Mouse (Mus musculus) C2C12 (cell line): Measurements from ENCODE around the gene Ptma. TPM values are rescaled to one million over a fixed set of nuclear protein-coding genes. Genes with fewer than 3 reads are reported as not detected.

Experiments
- H3K27me3 ChIP-seq: one replicate; pipeline ENCODE4 v1.6.1; 2011; ENCODE audit not compliant: control insufficient read depth, insufficient read depth, insufficient read length
- H3K36me3 ChIP-seq: one replicate; pipeline ENCODE4 v1.6.1; 2011; ENCODE audit not compliant: control insufficient read depth, insufficient read depth
- H3K4me3 ChIP-seq: one replicate; pipeline ENCODE4 v1.5.1; 2011; ENCODE audit warnings: mild to moderate bottlenecking, control low read depth; ENCODE audit not compliant: poor library complexity, insufficient read depth, severe bottlenecking
- H3K79me2 ChIP-seq: one replicate; pipeline ENCODE4 v1.6.1; 2011; ENCODE audit not compliant: control insufficient read depth, insufficient read depth
- H3K79me3 ChIP-seq: one replicate; pipeline ENCODE4 v1.6.1; 2011; ENCODE audit warnings: low read depth, control low read depth
- H3ac ChIP-seq: one replicate; pipeline ENCODE3; 2011; ENCODE audit warnings: low read depth; ENCODE audit not compliant: control insufficient read depth, insufficient read length
- CEBPB ChIP-seq: IDR thresholded peaks from one replicate; pipeline ENCODE4 v1.6.1; 2011; ENCODE audit warnings: low read depth, mild to moderate bottlenecking, control low read depth, moderate library complexity
- CTCF ChIP-seq: IDR thresholded peaks from one replicate; pipeline ENCODE4 v1.5.1; 2011; ENCODE audit not compliant: control insufficient read depth, insufficient read depth, insufficient read length
- FOSL1 ChIP-seq: IDR thresholded peaks from one replicate; pipeline ENCODE4 v1.8.0; 2011; ENCODE audit warnings: mild to moderate bottlenecking, low read length; ENCODE audit not compliant: poor library complexity, insufficient read depth, severe bottlenecking
- MAX ChIP-seq: IDR thresholded peaks from one replicate; pipeline ENCODE4 v1.6.1; 2011; ENCODE audit warnings: mild to moderate bottlenecking, control low read depth
- MYOD1 ChIP-seq: IDR thresholded peaks from one replicate; pipeline ENCODE4 v1.6.1; 2011; ENCODE audit warnings: low read depth; ENCODE audit not compliant: control insufficient read depth, insufficient read length
- MYOG ChIP-seq: IDR thresholded peaks from one replicate; pipeline ENCODE4 v1.6.1; 2011; ENCODE audit not compliant: control insufficient read depth, insufficient read length; ENCODE audit errors: extremely low read depth
- USF1 ChIP-seq: IDR thresholded peaks from one replicate; pipeline ENCODE4 v1.6.1; 2011; ENCODE audit warnings: low read depth, mild to moderate bottlenecking, control low read depth, moderate library complexity
- polyA plus RNA-seq: library from polyadenylated mRNA; unstranded; fragments of >200 nt; fragmentation: generic; extraction: Trizol; gene quantifications from one replicate; pipeline ENCODE4 v1.2.1, GENCODE M21; 2012; ENCODE audit warnings: missing spikeins

Gene Ptma
- polyA plus RNA-seq, 1 experiment = 2,542 TPM

DNA sequence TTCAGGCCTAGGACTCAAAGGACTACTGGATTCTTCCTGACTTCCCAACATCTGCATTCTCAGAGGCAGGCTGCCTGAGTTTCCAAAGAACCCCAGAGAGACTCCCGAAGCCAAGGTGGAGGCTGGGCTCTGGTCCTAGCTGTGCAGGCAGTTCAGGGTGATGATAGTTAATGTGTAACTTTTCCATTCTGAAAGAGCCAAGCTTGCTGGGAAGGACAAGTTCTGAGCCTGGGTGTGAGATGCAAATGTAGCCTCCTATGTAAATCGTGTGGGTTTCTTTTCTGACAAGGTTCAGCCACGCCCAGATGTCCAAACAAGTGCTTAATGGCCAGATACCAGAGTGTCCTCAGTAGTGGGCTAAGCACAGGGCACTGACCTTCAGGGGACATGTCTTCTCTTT lies 28.5 kb upstream of the Ptma start:
- no peak for TF ChIP-seq FOSL1
- no peak for TF ChIP-seq MYOG
- TF ChIP-seq MAX = no peak
- TF ChIP-seq CEBPB = no peak
- TF ChIP-seq USF1 = no peak
- TF ChIP-seq CTCF = no peak
- no peak for TF ChIP-seq MYOD1

GRCm38 (mm10) chr1:86498611-86499010 lies 27.9 kb upstream of the Ptma start:
- TF ChIP-seq CEBPB = no peak
- no peak for TF ChIP-seq USF1
- no peak for TF ChIP-seq MYOD1
- no peak for TF ChIP-seq FOSL1
- TF ChIP-seq MAX = no peak
- no peak for TF ChIP-seq CTCF
- TF ChIP-seq MYOG = no peak
- no peak overlapping the region for H3ac ChIP-seq
- no peaks in the 10 kb centered on the region for H3K79me3 ChIP-seq
- H3K4me3 ChIP-seq = no peak overlapping the region
- no peaks in the 10 kb centered on the region for H3K27me3 ChIP-seq
- no peaks in the 10 kb centered on the region for H3K79me2 ChIP-seq
- no peaks in the 10 kb centered on the region for H3K36me3 ChIP-seq

More for the DNA sequence above, 28.5 kb upstream of the Ptma start:
- Histone ChIP-seq H3K79me3 (no peaks in the 10 kb centered on the region), H3K27me3 (no peaks in the 10 kb centered on the region), H3K4me3 (no peak overlapping the region), H3ac (no peak overlapping the region), H3K36me3 (no peaks in the 10 kb centered on the region), H3K79me2 (no peaks in the 10 kb centered on the region)

DNA sequence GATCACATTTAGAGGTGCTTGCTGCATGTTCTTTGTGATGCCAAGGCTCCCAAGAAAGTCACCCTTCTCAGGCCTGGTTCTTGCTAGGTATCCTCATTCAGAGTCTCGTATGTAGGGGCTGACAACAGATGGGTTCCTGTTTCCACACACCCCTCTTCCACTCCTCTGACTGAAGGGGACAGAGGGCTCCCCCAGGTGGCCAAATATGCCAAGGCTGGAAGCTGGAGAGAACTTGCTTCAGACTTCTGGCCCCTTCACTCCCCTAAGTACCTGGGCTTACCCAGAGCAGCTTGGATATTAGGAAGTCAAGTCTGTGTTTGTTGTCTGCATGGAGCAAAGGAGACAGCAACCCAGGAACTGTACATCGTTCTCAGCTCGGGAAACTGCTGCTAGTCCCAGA lies 26.6 kb upstream of the Ptma start:
- H3K4me3 ChIP-seq = no peak overlapping the region
- H3K79me2 ChIP-seq = no peaks in the 10 kb centered on the region
- no peak overlapping the region for H3ac ChIP-seq
- H3K36me3 ChIP-seq = no peaks in the 10 kb centered on the region
- no peaks in the 10 kb centered on the region for H3K27me3 ChIP-seq
- no peak for TF ChIP-seq CEBPB
- TF ChIP-seq MYOD1 = no peak
- TF ChIP-seq FOSL1 = no peak
- no peak for TF ChIP-seq CTCF
- no peak for TF ChIP-seq USF1
- no peak for TF ChIP-seq MYOG
- TF ChIP-seq MAX = no peak
- no peaks in the 10 kb centered on the region for H3K79me3 ChIP-seq

DNA sequence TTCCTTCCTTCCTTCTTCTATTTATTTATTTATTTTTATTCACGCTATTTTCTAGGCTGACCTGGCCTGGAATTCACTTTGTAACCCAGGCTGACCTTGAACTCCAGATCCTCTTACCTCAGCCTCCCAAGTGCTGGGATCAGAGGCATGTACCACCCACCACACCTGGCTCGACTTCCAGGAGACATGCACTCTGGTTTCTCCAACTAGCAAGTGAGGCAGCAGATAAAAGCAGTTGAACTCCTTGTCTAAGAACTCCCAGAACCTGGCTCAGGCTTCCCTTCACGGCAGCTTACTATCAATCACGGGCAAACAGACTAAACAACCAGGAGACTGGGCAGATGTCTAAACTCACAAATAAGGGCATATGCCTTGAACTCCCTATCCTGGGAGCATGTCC lies 25.8 kb upstream of the Ptma start:
- H3ac ChIP-seq = no peak overlapping the region
- TF ChIP-seq USF1 = no peak
- no peak for TF ChIP-seq CTCF
- TF ChIP-seq MYOG = no peak
- TF ChIP-seq MAX = no peak
- TF ChIP-seq MYOD1 = no peak
- no peak for TF ChIP-seq CEBPB
- TF ChIP-seq FOSL1 = no peak
- no peak overlapping the region for H3K4me3 ChIP-seq
- no peaks in the 10 kb centered on the region for H3K36me3 ChIP-seq
- H3K79me2 ChIP-seq = no peaks in the 10 kb centered on the region
- H3K79me3 ChIP-seq = no peaks in the 10 kb centered on the region
- H3K27me3 ChIP-seq = no peaks in the 10 kb centered on the region

DNA sequence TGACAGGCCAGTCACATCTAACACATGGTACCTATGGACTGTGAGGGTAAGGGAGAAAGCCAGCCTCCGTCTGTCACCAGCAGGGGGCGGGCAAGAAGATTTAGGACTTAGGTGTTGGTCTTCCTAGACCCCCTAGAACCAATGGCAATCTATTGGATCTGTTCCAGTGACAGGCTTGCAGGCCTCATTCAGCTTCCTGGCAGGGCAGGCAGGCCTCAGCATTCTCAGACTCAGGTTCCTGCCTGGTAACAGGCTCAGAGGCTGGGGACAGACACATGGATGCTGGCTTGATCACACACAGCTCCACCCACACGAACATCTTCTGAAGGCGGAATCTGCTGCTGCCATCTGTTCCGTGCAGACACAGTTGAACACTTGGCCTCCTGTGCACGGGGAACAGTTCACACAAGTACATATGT lies 25.4 kb upstream of the Ptma start:
- no peak overlapping the region for H3K4me3 ChIP-seq
- no peaks in the 10 kb centered on the region for H3K27me3 ChIP-seq

DNA sequence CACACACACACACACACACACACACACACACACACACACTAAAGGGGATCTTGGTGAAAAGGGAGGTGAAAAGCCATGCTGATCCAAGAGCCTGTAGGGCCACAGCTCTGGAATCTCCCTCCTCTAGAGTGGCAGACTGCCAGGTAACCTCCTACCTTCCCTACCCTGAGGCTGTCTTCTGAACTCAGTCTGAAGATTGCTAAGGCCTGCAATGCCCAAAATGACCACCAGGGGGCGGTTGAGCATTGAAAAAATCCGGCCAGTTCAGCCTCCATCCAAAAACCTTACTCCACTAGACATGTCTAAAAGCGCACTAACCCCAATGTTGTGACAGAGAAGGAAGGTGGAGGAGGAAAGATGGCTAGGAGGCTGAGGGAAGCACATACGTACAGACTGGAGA lies 25.0 kb upstream of the Ptma start:
- TF ChIP-seq MAX (no peak), CEBPB (no peak), MYOG (no peak), USF1 (no peak), CTCF (peak; percentile 62), MYOD1 (no peak), FOSL1 (no peak)
- Histone ChIP-seq H3K4me3 (no peak overlapping the region), H3ac (no peak overlapping the region), H3K36me3 (no peaks in the 10 kb centered on the region), H3K79me3 (no peaks in the 10 kb centered on the region), H3K27me3 (no peaks in the 10 kb centered on the region), H3K79me2 (no peaks in the 10 kb centered on the region)

More for the DNA sequence above, 25.4 kb upstream of the Ptma start:
- H3K79me3 ChIP-seq = no peaks in the 10 kb centered on the region
- no peak for TF ChIP-seq MAX
- TF ChIP-seq MYOG = no peak
- peak; percentile 53 for TF ChIP-seq CTCF
- no peak overlapping the region for H3ac ChIP-seq
- H3K36me3 ChIP-seq = no peaks in the 10 kb centered on the region
- H3K79me2 ChIP-seq = no peaks in the 10 kb centered on the region
